Mouse (Mus musculus) myocyte (in vitro differentiated cells): ENCODE measurements around the gene Prkcz.

Experiments used
- E2F4 ChIP-seq: IDR thresholded peaks from one replicate; pipeline ENCODE4 v1.6.1; 2011; ENCODE audit warnings: mild to moderate bottlenecking, control low read depth, moderate library complexity; ENCODE audit not compliant: insufficient read depth
- MYOG ChIP-seq, 3 experiments: IDR thresholded peaks; one replicate each; pipeline ENCODE4 v1.6.1; 2011; ENCODE audit warnings: control low read depth in 2 of 3, low read depth in 2 of 3, mild to moderate bottlenecking in 2 of 3; ENCODE audit not compliant: insufficient read length in 2 of 3, control insufficient read depth in 1 of 3, insufficient read depth in 1 of 3
- POLR2A ChIP-seq: IDR thresholded peaks from one replicate; pipeline ENCODE4 v1.6.1; 2011; ENCODE audit warnings: low read depth, mild to moderate bottlenecking, control low read depth, moderate library complexity; ENCODE audit not compliant: insufficient read length
- TCF3 ChIP-seq: IDR thresholded peaks from one replicate; pipeline ENCODE4 v1.6.1; 2011; ENCODE audit warnings: low read depth, control low read depth; ENCODE audit not compliant: insufficient read length
- USF1 ChIP-seq: IDR thresholded peaks from one replicate; pipeline ENCODE4 v1.6.1; 2011; ENCODE audit warnings: low read depth, mild to moderate bottlenecking, control low read depth, moderate library complexity

GRCm38 (mm10) chr4:155354035-155354434 is 7.1 kb downstream of the Prkcz start:
- TF ChIP-seq POLR2A (no peak), TCF3 (no peak), E2F4 (no peak), MYOG (IDR thresholded peaks at IDR 0.05; ENCODE audit: control insufficient read depth in 1 of 3, insufficient read depth in 1 of 3, insufficient read length in 2 of 3, low read depth in 2 of 3) (no peak), USF1 (no peak)
